Mouse (Mus musculus) E14TG2a.4 (cell line): ENCODE data around the gene Tfb2m.

Source experiments
- H3K27me3 ChIP-seq: 2 replicates; pipeline ENCODE4 v1.6.1; 2014; ENCODE audit warnings: low read length, control low read depth; ENCODE audit not compliant: insufficient read depth
- H3K36me3 ChIP-seq: 2 replicates; pipeline ENCODE4 v1.6.1; 2014; ENCODE audit warnings: low read length, control low read depth; ENCODE audit not compliant: insufficient read depth
- H3K4me1 ChIP-seq: replicated peaks from 2 replicates; pipeline ENCODE4 v1.6.1; 2014; ENCODE audit warnings: low read depth, low read length, control low read depth
- H3K4me3 ChIP-seq: replicated peaks from 2 replicates; pipeline ENCODE4 v1.5.1; 2014; ENCODE audit warnings: mild to moderate bottlenecking, low read length
- H3K9me3 ChIP-seq: 2 replicates; pipeline ENCODE4 v1.6.1; 2014; ENCODE audit warnings: low read length, control low read depth
- CTCF ChIP-seq: conservative IDR thresholded peaks from 2 replicates; pipeline ENCODE4 v1.5.1; 2014; ENCODE audit warnings: low read length
- NANOG ChIP-seq: IDR thresholded peaks from 2 replicates; pipeline ENCODE4 v1.6.1; 2014; ENCODE audit warnings: borderline replicate concordance, low read length, mixed read lengths
- POU5F1 ChIP-seq: IDR thresholded peaks from 2 replicates; pipeline ENCODE4 v1.6.1; 2014; ENCODE audit warnings: low read length, borderline replicate concordance

Gene Tfb2m

GRCm38 (mm10) chr1:179492908-179493307 lies 53.2 kb downstream of the Tfb2m start:
- Histone ChIP-seq H3K36me3 (0 out of 2 replicates have a peak, but pooled peaks cover 8% of the 10 kb centered on the region), H3K4me3 (no peak overlapping the region), H3K4me1 (peaks cover 12% of the 10 kb centered on the region), H3K27me3 (no peaks in the 10 kb centered on the region), H3K9me3 (no peaks in the 10 kb centered on the region)
- TF ChIP-seq NANOG (no peak), CTCF (no peak), POU5F1 (no peak)

DNA sequence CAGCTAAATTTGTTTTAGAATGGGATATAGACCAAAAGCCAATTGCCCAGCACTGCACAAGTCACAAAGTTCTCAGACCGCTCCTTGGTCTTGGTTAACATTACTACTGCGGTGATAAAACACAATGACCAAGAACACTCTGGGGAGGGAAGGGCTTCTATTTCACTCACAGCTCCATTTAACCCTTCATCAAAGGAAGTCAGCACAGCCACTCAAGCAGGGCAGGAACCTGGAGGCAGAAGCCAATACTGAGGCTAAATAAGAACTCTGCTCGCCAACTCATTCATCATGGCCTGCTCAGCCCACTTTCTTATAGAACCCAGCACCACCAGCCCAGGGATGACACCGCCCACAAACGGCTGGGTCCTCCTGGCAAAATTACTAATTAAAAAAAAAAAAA lies 57.5 kb downstream of the Tfb2m start:
- H3K27me3 ChIP-seq, result no peaks in the 10 kb centered on the region
- H3K9me3 ChIP-seq, result no peaks in the 10 kb centered on the region
- no peak overlapping the region for H3K4me3 ChIP-seq
- peaks cover 49% of the 10 kb centered on the region for H3K4me1 ChIP-seq
- no peak for TF ChIP-seq CTCF
- TF ChIP-seq NANOG, result no peak
- TF ChIP-seq POU5F1, result no peak
- 0 out of 2 replicates have a peak, but pooled peaks cover 8% of the 10 kb centered on the region for H3K36me3 ChIP-seq

- H3K4me3 ChIP-seq, result no peak overlapping the region
- H3K36me3 ChIP-seq, result 0 out of 2 replicates have a peak, but pooled peaks cover 8% of the 10 kb centered on the region
- TF ChIP-seq NANOG, result no peak
- TF ChIP-seq POU5F1, result no peak
- no peaks in the 10 kb centered on the region for H3K9me3 ChIP-seq
- H3K4me1 ChIP-seq, result peaks cover 49% of the 10 kb centered on the region
- no peaks in the 10 kb centered on the region for H3K27me3 ChIP-seq
These were observed 58.1 kb downstream of the Tfb2m start for GRCm38 (mm10) chr1:179487990-179488389.

DNA sequence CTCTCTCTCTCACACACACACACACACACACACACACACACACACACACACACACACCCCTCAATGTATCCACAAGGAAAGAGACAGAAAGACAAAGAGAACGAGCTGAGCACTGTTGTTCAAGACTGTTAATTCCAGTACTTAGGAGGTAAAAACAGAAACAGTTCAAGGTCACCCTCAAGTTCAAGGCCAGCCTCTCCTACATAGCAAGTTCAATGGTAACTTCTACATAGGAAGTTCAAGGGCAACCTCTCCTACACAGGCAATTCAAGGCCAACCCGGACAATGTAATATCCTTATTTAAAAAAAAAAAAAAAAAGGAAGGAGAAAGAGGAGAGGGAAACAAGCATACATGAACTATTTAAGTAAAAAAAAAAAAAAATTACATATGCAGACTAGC lies 58.8 kb downstream of the Tfb2m start:
- no peak for TF ChIP-seq CTCF
- Histone ChIP-seq H3K4me1 (peaks cover 49% of the 10 kb centered on the region), H3K27me3 (no peaks in the 10 kb centered on the region), H3K9me3 (no peaks in the 10 kb centered on the region), H3K36me3 (0 out of 2 replicates have a peak, but pooled peaks cover 5% of the 10 kb centered on the region), H3K4me3 (no peak overlapping the region)

- H3K36me3 ChIP-seq, result 0 out of 2 replicates have a peak, but pooled peaks cover 2% of the 10 kb centered on the region
- no peaks in the 10 kb centered on the region for H3K27me3 ChIP-seq
- TF ChIP-seq NANOG, result no peak
- no peak for TF ChIP-seq CTCF
- no peak for TF ChIP-seq POU5F1
- H3K4me1 ChIP-seq, result peaks cover 53% of the 10 kb centered on the region
- no peaks in the 10 kb centered on the region for H3K9me3 ChIP-seq
- no peak overlapping the region for H3K4me3 ChIP-seq
These were observed 60.1 kb downstream of the Tfb2m start for GRCm38 (mm10) chr1:179485784-179486540.

GRCm38 (mm10) chr1:179480862-179481261 lies 65.2 kb downstream of the Tfb2m start:
- H3K27me3 ChIP-seq, result no peaks in the 10 kb centered on the region
- no peak for TF ChIP-seq POU5F1
- no peak for TF ChIP-seq NANOG
- TF ChIP-seq CTCF, result no peak
- no peaks in the 10 kb centered on the region for H3K9me3 ChIP-seq
- H3K4me3 ChIP-seq, result no peak overlapping the region
- 0 out of 2 replicates have a peak, but pooled peaks cover 3% of the 10 kb centered on the region for H3K36me3 ChIP-seq
- peaks cover 34% of the 10 kb centered on the region for H3K4me1 ChIP-seq
